Mouse (Mus musculus): ENCODE measurements around the gene Olfr874. TPM values are rescaled to one million over a fixed set of nuclear protein-coding genes. Genes with fewer than 3 reads are reported as not detected.
A peak's percentile ranks its signal among the peaks of the same experiment; 100 is the strongest.
"Not testable (repeated sequence)": the region's sequence is repeated elsewhere in the genome, so short reads cannot be mapped to it uniquely, and the experiment has no call there.

The Olfr874 gene
- total RNA-seq (2022) = not detected

DNA sequence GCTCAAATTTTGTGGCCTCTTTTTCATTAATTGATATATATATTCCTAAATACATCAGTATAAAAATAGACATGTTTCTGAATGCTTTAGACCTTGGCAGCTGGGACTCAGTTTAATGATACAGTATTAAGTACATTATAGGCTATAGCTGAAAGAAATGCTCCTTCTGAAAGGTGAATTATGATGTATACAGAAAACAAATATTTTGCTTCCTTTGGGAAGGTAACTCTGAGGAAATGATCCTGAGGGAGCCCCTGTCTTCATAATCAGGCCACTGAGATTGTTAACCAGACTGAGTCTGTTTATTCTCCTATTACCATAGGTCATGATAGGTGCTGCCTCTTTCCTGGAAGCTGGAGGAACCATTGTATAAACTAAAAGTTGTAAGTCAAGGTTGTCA, at the start of gene Olfr874:
Gene Olfr874 (plus strand): TSS at position 301 of the 400 bp plus-strand sequence.
- no peak for DNase-seq

DNA sequence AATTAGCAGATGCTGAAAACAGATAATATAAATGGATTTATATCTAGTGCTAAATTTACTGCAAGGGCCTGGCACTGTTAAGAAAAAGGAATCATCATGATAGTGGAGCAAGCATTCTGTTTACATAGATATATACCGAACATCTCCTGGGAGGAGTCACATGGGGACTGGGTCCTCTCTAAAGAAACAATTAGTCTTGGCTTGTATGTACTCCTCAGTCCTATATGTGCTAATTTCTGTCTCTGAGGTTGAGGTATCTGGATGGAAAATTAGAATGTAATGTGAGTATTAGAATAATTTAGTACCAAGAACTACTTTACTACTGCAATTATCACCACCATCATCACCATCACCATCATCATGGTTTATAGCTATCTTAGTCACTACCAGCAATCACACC, 28.8 kb upstream of the Olfr874 start, which contains the start of gene Olfr160:
Gene Olfr160 (minus strand): TSS at position 101 of the 400 bp plus-strand sequence.
- DNase-seq = no peak

DNA sequence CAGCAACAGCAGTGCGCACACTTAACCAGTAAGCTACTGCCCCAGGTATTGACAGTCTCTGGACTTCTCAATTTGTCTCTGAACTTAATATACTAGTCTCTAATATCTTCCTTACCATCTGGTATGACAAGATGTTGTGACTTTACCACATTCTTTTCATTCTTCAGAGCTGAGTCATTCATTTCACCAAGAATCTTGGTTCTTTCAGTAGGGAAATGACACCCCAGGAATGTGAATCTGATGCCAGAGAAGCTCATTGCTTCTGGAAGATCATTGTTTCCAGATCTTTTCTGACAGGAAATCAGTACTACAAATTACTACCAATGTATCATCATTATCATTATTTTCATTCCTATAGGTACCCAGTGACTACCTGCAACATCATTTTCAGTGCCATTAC, 10.6 kb upstream of the Olfr874 start:
- no peak for DNase-seq

DNA sequence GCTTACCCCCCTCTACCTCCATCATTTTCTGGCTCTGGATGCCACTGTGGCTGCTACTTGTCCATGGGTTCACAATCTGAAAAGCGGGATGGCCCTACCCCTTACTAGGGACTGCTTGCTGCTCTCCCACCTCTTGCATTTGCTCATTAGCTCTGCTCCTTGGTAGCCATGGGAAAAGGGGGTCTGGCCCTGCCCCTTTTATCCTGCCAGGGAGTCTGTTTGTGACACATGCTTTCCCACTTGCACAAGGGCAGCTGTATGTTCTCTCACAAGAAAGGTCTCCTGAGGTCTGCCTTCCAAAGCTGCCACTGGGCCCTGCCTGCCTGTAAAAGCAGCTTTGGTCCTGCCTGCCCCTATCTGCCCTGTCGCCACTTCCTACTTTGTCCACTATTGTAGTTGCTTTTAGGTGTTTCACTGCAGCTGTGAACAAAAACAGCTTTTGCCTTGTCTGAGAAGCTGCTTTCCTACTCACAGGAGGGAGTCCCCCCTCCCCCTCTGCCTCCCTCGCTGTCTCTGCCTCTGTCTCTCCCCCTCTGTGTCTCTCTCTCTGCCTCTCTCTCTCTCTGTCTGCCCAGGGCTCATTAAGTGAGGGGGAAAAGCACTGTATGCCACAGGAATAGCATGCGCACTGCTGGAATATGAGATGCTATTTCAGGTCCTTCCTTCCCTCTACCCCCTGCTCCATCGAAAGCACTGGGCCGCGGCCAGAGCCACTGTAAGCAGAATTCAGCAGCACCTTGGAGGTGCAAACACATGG, 5.6 kb downstream of the Olfr874 start:
- no peak for DNase-seq

DNA sequence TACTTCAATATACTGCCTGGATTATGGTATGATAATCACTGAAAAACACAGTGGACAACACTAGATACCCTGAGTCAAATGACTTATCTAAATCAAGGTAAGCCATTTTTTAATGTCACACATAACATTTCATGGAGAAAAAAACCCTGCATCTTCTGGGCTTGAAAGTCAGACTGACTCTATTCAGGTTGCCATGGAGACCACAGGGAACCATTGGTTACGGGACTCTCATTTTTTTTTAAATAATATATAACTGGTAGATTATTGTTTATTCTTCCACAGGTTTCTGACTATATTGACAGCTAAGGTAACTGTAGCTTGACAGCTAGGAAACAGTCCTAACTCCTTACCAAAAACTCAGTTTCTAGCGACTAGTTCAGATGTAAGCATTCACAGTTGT, 6.6 kb downstream of the Olfr874 start:
- DNase-seq = no peak

DNA sequence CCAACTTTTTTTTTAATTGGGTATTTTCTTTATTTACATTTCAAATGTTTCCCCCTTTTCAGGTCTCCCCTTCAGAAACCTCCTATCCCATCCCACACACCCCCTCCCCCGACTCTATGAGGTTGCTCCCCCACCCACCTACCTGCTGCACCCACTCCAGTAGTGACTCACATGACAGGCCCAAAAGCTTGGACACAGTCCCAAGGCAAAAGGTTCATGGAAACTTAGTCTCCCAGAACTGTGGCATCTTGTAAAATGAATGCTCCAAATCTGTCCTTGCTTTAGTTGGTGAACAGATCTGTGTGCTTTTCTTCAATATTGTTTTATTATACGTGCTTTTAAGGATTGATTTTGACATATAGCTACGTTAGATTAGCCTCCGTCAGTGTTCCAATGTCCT, 7.1 kb downstream of the Olfr874 start:
- DNase-seq = peak; percentile 45

DNA sequence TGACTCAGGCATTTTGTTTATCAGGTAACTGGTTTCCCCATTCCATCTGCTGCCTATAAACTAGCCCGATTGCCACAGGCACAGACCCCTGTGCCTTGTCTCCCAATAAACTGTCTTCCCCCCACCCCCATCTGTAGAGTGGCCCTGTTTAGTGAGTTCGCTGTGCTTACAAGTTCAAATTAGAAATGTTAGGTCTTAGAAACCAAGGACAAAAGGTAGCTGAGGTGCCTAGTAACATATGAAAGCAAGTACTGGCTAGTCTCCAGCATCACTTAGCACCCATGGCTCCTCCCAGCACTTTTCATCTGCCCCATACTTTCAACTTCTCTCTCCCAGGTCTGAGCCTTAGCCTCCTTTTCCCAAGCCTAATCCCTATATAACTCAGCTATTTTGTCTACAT, 16.8 kb downstream of the Olfr874 start:
- DNase-seq = no peak

DNA sequence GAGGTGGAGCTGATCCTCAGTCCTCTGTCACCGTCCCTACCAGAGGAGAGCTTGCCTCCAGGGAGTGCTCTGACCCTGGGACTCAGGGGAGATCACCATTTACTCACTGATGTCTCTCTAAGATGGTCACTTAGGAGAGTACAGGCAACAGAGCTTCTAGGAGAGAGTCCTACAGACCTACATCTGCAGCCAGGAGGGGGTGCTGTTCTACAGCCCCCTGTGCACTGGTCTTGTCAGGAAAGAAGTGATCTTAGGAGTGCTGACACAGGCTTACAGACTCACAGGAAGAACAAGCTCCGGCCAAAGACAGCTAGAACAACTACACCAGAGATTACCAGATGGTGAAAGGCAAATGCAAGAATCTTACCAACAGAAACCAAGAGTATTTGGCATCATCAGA, 17.6 kb downstream of the Olfr874 start:
- no peak for DNase-seq

DNA sequence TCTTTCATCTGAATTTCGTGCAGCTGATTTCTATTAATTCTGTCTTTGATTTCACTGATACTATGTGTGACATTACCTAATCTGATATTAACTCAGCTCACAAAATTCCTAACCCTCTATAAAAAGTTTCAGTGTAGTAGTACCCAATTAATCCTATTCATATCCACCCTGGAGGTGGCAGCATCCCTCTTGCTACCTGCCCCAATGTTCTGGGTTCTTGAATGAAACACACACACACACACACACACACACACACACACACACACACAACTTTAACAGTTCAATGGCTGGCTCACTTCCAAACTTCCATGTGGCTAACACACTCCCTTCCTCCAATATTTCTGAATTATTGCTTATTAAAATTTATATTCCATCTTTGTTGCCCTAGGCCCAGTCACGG, 25.8 kb downstream of the Olfr874 start:
- no peak for DNase-seq

DNA sequence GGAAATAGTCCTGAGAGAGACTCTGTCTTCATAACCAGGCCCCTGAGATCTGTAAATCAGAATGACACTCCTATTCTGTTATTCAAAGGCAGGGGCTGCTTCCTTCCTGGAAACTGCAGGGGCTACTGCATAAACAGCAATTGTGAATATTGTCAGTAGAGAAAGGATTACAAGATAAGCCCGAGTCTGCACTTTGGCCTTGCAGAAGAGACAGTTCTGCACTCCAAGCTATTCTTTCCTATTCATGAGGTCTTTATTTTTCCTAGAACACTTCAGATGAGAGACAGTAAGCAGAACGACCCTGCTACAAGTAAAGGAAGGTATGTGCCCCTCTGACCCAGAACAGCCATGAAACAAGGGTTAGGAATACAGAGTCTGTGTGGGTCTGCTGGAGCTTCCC, 26.9 kb downstream of the Olfr874 start, which contains the start of gene Olfr875:
Gene Olfr875 (plus strand): TSS at position 99 of the 400 bp plus-strand sequence.
- no peak for DNase-seq

DNA sequence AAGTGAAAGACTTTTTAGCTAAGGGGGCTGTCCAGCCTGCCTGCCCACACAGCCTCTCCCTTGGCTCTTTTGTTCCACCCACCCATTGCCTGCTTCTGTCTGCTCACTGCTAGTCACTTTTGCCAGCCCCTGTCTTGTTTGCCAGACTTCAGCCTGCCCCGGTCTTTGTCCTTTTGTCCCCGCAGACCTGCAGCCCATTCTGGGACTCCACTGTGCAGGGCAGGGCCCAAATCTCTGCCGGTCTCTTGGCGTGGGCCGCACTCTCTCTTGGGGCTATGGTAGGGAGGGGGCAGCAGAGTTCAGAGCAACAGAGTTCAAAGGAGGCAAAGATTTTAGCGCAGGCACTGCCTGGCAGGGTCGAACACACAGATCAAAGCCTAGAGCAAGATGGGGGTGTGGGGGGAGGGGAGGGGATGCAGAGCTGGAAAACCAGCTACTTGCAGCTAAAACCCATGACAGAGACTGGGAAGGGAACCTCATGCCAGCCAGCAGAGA, 37.9 kb downstream of the Olfr874 start:
- no peak for DNase-seq

DNA sequence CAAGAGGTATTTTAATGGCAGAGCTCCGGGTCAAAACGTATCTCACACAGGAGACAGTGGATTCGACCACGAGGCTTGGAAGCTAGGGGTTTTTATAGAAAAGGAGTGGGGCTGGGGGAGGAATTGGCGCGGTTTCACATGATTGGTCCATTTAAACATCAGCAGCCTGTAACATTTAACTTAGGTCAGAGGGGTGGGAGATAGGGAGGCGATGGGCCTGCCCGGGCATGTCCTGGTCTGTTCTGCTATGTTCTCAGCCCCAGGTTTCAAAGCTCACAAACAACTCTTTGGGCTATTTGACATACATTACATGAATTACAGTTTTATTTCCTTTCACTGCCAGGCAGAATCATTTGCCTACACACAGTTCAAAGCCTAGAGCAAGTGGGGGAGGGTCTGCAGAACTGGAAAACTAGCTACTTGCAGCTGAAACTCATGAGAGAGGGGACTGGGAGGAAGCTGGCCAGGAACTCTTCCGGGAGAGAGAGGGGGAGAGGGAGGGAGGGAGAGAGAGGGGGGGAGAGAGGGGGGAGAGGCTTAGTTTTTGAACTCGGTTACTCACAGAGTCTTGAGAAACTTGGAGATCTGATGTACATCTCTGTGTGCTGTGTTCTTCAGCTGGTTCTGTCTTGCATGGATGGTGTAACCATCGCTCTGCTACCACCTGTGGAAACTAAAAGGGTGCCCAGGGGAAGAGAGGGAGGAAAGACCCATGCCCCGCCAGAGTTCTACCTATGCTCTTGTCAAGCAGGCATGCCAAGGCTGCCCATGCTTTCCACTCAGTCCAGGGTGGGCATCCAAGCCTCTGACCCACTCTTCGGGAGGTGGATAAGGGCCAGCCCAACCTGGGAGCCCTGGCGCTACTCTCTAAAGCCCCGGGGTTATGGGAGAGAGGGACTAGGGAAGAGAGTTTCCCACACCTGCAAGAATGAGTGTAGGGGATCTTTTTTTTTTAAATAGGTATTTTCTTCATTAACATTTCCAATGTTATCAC, 38.8 kb downstream of the Olfr874 start:
- not testable (repeated sequence) for DNase-seq

DNA sequence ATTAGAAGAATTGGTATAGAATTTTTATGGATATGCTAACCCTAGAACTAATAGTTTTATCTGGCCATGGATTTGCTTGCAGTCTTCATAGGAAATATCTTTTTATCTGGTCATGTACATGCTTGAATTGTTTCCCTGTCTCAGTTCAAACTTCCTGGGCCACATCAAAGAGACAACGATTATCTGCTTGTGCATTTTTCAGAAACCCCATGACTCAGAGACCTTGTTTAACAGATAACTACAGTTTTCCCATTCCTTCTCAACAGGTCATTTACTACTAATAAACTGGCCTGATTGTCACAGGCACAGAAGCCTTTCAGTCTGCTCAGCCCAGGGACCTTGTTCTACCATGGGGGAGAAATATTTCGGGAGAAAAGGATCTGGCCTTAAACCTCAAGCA, 41.5 kb downstream of the Olfr874 start:
- no peak for DNase-seq

Other genes with a start within 250 kb of the Olfr874 start
- 10 to 100 TPM; 32.9 to 60.4 (median 46.6) TPM for gene Esam, start 217.0 kb upstream of the Olfr874 start, total RNA-seq (2022)
- gene Vsig2, start 205.9 kb upstream of the Olfr874 start, total RNA-seq (2022) = 1 to 10 TPM; 3.1 to 7.6 (median 5.4) TPM
- gene Nrgn, start 192.2 kb upstream of the Olfr874 start, total RNA-seq (2022) = 1 to 10 TPM; 1.0 to 1.8 (median 1.5) TPM
- 10 to 100 TPM; 20.8 to 30.8 (median 23.8) TPM for gene Siae, start 189.4 kb upstream of the Olfr874 start, total RNA-seq (2022)
- gene Spa17, start 131.4 kb upstream of the Olfr874 start, total RNA-seq (2022) = 1 to 10 TPM in 3 of 4 experiments, under 1 TPM in 1; 0.99 to 5.1 (median 3.2) TPM
- gene Tbrg1, start 87.8 kb upstream of the Olfr874 start, total RNA-seq (2022) = 10 to 100 TPM; 75.6 to 84.5 (median 81.8) TPM
- under 1 TPM in 2 of 4 experiments, not detected in 2; 0.12 to 0.31 TPM for gene Panx3, start 75.9 kb upstream of the Olfr874 start, total RNA-seq (2022)
- gene Olfr160, start 28.9 kb upstream of the Olfr874 start, total RNA-seq (2022) = not detected
- gene Olfr875, start 26.8 kb downstream of the Olfr874 start, total RNA-seq (2022) = not detected
- not detected for gene Olfr876, start 57.9 kb downstream of the Olfr874 start, total RNA-seq (2022)
- not detected for gene Olfr877, start 109.2 kb downstream of the Olfr874 start, total RNA-seq (2022)
- not detected for gene Olfr145, start 151.6 kb downstream of the Olfr874 start, total RNA-seq (2022)
- not detected for gene Olfr878, start 172.7 kb downstream of the Olfr874 start, total RNA-seq (2022)
- gene Olfr881, start 246.7 kb downstream of the Olfr874 start, total RNA-seq (2022) = not detected

All from adrenal gland, adult 8-10 months (tissue).